In the genomic region with DNA sequence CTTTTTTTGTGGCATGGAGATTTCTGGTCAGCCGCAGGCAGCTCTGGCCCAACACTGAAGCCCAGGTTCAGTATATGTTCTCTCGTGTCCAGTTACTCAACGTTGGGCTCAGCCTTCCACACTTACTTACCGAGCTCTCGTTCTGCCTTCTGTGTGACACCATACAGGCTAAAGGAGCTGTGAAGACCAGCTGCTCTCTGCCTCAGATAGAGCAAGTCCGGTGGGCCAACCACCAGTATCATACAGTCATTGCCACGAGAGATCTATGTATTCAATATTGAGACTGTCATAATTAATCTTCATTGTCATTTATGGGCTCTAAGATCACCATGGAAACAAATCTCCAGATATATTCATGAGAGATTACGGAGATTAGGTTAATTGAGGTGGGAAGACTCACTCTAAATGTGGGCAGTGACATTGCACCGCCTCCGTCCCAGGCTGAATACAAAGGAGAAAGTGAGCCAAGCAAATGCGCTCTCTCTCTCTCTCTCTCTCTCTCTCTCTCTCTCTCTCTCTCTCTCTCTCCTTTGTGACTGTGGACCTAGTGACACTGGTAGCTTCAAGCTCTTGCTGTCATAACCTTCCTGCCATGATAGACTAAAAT, we compare ENCODE assay signal across 15 mouse cellular contexts.
DNase-seq lines count a peak whose midpoint lies in the region; ATAC-seq and TF ChIP-seq lines count a peak whose summit lies in the region.
"Had no signal": no experiment of that assay in that cellular context is flagged by ENCODE, and none has a peak within 500 bp of the region (broad histone marks: within the 10 kb centered on the region; RNA-seq: fewer than 3 reads in every experiment).

No protein-coding gene starts in this region.

- WGBS in forebrain, postnatal 0 days = 19% methylated on average over 11 of the region's 11 CpGs
- WGBS in midbrain, embryonic 10.5 days = 43% methylated on average over 11 of the region's 11 CpGs
- WGBS in neural tube, embryonic 14.5 days = 47% methylated on average over 11 of the region's 11 CpGs
- WGBS in intestine, embryonic 16.5 days = 65% methylated on average over 11 of the region's 11 CpGs

- no peaks in the 10 kb centered on the region for H3K9me3 ChIP-seq in forebrain, postnatal 0 days (ENCODE audit: low read length)
- no peaks in the 10 kb centered on the region for H3K9me3 ChIP-seq in midbrain, embryonic 10.5 days (replicated peaks)
- H3K9me3 ChIP-seq in neural tube, embryonic 14.5 days (ENCODE audit: control insufficient read depth, low read length) = no peaks in the 10 kb centered on the region
- H3K9me3 ChIP-seq in intestine, embryonic 16.5 days (ENCODE audit: control insufficient read depth, low read length) = no peaks in the 10 kb centered on the region
- H3K9me3 ChIP-seq: embryonic facial prominence, embryonic 13.5 days; intestine, embryonic 15.5 days had no signal

- no peak overlapping the region for H3K9ac ChIP-seq in forebrain, postnatal 0 days
- no peak overlapping the region for H3K9ac ChIP-seq in neural tube, embryonic 14.5 days (replicated peaks; ENCODE audit: low read depth, low read length)
- no peak overlapping the region for H3K9ac ChIP-seq in intestine, embryonic 16.5 days (ENCODE audit: low read depth, low read length)
- H3K9ac ChIP-seq: embryonic facial prominence, embryonic 13.5 days; intestine, embryonic 15.5 days had no signal

- no peak for TF ChIP-seq CTCF in brain, embryonic 14.5 days (IDR thresholded peaks at IDR 0.05; ENCODE audit: borderline replicate concordance, extremely low read depth, insufficient read depth, insufficient read length)
- no peak for TF ChIP-seq CTCF in forebrain, postnatal 0 days (IDR thresholded peaks at IDR 0.05; ENCODE audit: low read depth)

- TF ChIP-seq POLR2A in brain, embryonic 14.5 days (IDR thresholded peaks at IDR 0.05; ENCODE audit: borderline replicate concordance, extremely low read depth, insufficient read depth, insufficient read length, poor library complexity, severe bottlenecking) = no peak

- peak; percentile 45; the same call in 1 of the 2 replicates for ATAC-seq in forebrain, postnatal 0 days
- peak; percentile 68 for ATAC-seq in neural tube, embryonic 14.5 days (ENCODE audit: low read depth)
- ATAC-seq in intestine, embryonic 16.5 days = no peak
- ATAC-seq: intestine, embryonic 15.5 days had no signal

- DNase-seq in brain, embryonic 14.5 days (ENCODE audit: low read depth) = peak; percentile 62
- DNase-seq in forebrain, postnatal 0 days = no peak
- peak; percentile 12 for DNase-seq in midbrain, embryonic 10.5 days (ENCODE audit: low spot score)
- DNase-seq in adrenal gland, postnatal 4 days (ENCODE audit: low spot score in 2 of 2) = no peak
- DNase-seq in cerebellum, adult 18-20 months = no peak
- DNase-seq: adrenal gland, postnatal 14 days; gastrocnemius, adult 2 months; heart, adult 2 months; liver; lung, adult 18-20 months; lung, postnatal 36 days had no signal

- no peak overlapping the region for H3K27ac ChIP-seq in forebrain, postnatal 0 days (ENCODE audit: low read depth, low read length)
- H3K27ac ChIP-seq in midbrain, embryonic 10.5 days (replicated peaks) = no peak overlapping the region
- peak overlapping the region; percentile 1; the same call in 1 of the 2 replicates for H3K27ac ChIP-seq in neural tube, embryonic 14.5 days (ENCODE audit: low read depth, low read length)
- no peak overlapping the region for H3K27ac ChIP-seq in intestine, embryonic 16.5 days (ENCODE audit: low read length)
- H3K27ac ChIP-seq: embryonic facial prominence, embryonic 13.5 days; gastrocnemius, adult 2 months; heart, adult 2 months; intestine, embryonic 15.5 days had no signal

- no peak overlapping the region for H3K4me3 ChIP-seq in forebrain, postnatal 0 days (ENCODE audit: low read depth, low read length)
- H3K4me3 ChIP-seq in midbrain, embryonic 10.5 days = no peak overlapping the region
- no peak overlapping the region for H3K4me3 ChIP-seq in neural tube, embryonic 14.5 days (ENCODE audit: low read depth, low read length)
- no peak overlapping the region for H3K4me3 ChIP-seq in intestine, embryonic 16.5 days (ENCODE audit: low read length)
- H3K4me3 ChIP-seq: embryonic facial prominence, embryonic 13.5 days; gastrocnemius, adult 2 months; heart, adult 2 months; intestine, embryonic 15.5 days had no signal

- no peaks in the 10 kb centered on the region for H3K36me3 ChIP-seq in forebrain, postnatal 0 days (ENCODE audit: insufficient read depth)
- no peaks in the 10 kb centered on the region for H3K36me3 ChIP-seq in midbrain, embryonic 10.5 days
- H3K36me3 ChIP-seq in neural tube, embryonic 14.5 days (ENCODE audit: control insufficient read depth, insufficient read depth, low read length) = no peaks in the 10 kb centered on the region
- H3K36me3 ChIP-seq in intestine, embryonic 16.5 days (ENCODE audit: control insufficient read depth, insufficient read depth, low read length) = no peaks in the 10 kb centered on the region
- H3K36me3 ChIP-seq: embryonic facial prominence, embryonic 13.5 days; intestine, embryonic 15.5 days had no signal

- no peak overlapping the region for H3K4me2 ChIP-seq in forebrain, postnatal 0 days (ENCODE audit: low read depth)
- no peak overlapping the region for H3K4me2 ChIP-seq in neural tube, embryonic 14.5 days (ENCODE audit: low read depth, low read length)
- no peak overlapping the region for H3K4me2 ChIP-seq in intestine, embryonic 16.5 days (ENCODE audit: low read depth, low read length)
- H3K4me2 ChIP-seq: embryonic facial prominence, embryonic 13.5 days; intestine, embryonic 15.5 days had no signal

- H3K27me3 ChIP-seq in forebrain, postnatal 0 days (ENCODE audit: insufficient read depth, low read length) = no peaks in the 10 kb centered on the region
- H3K27me3 ChIP-seq in midbrain, embryonic 10.5 days (ENCODE audit: low read depth, poor library complexity, severe bottlenecking) = no peaks in the 10 kb centered on the region
- no peaks in the 10 kb centered on the region for H3K27me3 ChIP-seq in neural tube, embryonic 14.5 days (ENCODE audit: control insufficient read depth, insufficient read depth, low read length)
- H3K27me3 ChIP-seq in intestine, embryonic 16.5 days (replicated peaks; ENCODE audit: control insufficient read depth, insufficient read depth, low read length) = no peaks in the 10 kb centered on the region
- H3K27me3 ChIP-seq: embryonic facial prominence, embryonic 13.5 days; intestine, embryonic 15.5 days had no signal

- peaks cover 5% of the 10 kb centered on the region; the same call in 1 of the 2 replicates for H3K4me1 ChIP-seq in forebrain, postnatal 0 days (ENCODE audit: insufficient read depth)
- H3K4me1 ChIP-seq in midbrain, embryonic 10.5 days = peaks cover 18% of the 10 kb centered on the region
- no peaks in the 10 kb centered on the region; the same call in 1 of the 2 replicates for H3K4me1 ChIP-seq in neural tube, embryonic 14.5 days (ENCODE audit: control insufficient read depth, insufficient read depth, low read length)
- no peaks in the 10 kb centered on the region for H3K4me1 ChIP-seq in intestine, embryonic 16.5 days (ENCODE audit: control insufficient read depth, insufficient read depth, low read length)
- H3K4me1 ChIP-seq: embryonic facial prominence, embryonic 13.5 days; intestine, embryonic 15.5 days had no signal

Comparison
In these comparisons a context has a peak if more than half of its experiments do, and no peak if none do; other contexts are left out.
1. DNase-seq: peak in brain, embryonic 14.5 days (single experiment) and midbrain, embryonic 10.5 days (single experiment); none in forebrain, postnatal 0 days (single experiment), adrenal gland, postnatal 4 days (0 of 2) and cerebellum, adult 18-20 months (0 of 2).